8 mouse cellular contexts compared by ENCODE assay signal in genomic region chr11:96261323-96261890, GRCm38 (mm10). TPM values are rescaled to one million over a fixed set of nuclear protein-coding genes. Genes with fewer than 3 reads are reported as not detected.
DNase-seq lines count a peak whose midpoint lies in the region; ATAC-seq and TF ChIP-seq lines count a peak whose summit lies in the region.

No protein-coding gene starts in this region.

- no peak overlapping the region for H3K9ac ChIP-seq in forebrain, postnatal 0 days
- no peak overlapping the region for H3K9ac ChIP-seq in forebrain, embryonic 16.5 days (replicated peaks; ENCODE audit: low read depth, low read length)
- H3K9ac ChIP-seq in intestine, postnatal 0 days (ENCODE audit: low read depth, low read length) = no peak overlapping the region
- no peak overlapping the region for H3K9ac ChIP-seq in lung, postnatal 0 days (replicated peaks; ENCODE audit: low read depth)

- 1% methylated on average over 24 of the region's 24 CpGs for WGBS in forebrain, postnatal 0 days
- WGBS in forebrain, embryonic 16.5 days = 1% methylated on average over 24 of the region's 24 CpGs
- 3% methylated on average over 24 of the region's 24 CpGs for WGBS in intestine, postnatal 0 days
- WGBS in lung, postnatal 0 days = 2% methylated on average over 24 of the region's 24 CpGs
- WGBS in thymus, adult 2 months = 11% methylated on average over 24 of the region's 24 CpGs

- no peak overlapping the region for H3K4me2 ChIP-seq in forebrain, postnatal 0 days (ENCODE audit: low read depth)
- no peak overlapping the region for H3K4me2 ChIP-seq in forebrain, embryonic 16.5 days (ENCODE audit: low read length)
- H3K4me2 ChIP-seq in intestine, postnatal 0 days (replicated peaks; ENCODE audit: low read depth) = no peak overlapping the region
- H3K4me2 ChIP-seq in lung, postnatal 0 days (replicated peaks; ENCODE audit: low read depth, low read length) = no peak overlapping the region

- no peak overlapping the region for H3K27ac ChIP-seq in forebrain, postnatal 0 days (ENCODE audit: low read depth, low read length)
- H3K27ac ChIP-seq in forebrain, embryonic 16.5 days (ENCODE audit: low read length) = no peak overlapping the region
- no peak overlapping the region for H3K27ac ChIP-seq in intestine, postnatal 0 days (ENCODE audit: low read depth, low read length)
- H3K27ac ChIP-seq in lung, postnatal 0 days (ENCODE audit: low read length) = no peak overlapping the region
- no peak overlapping the region for H3K27ac ChIP-seq in thymus, adult 2 months (ENCODE audit: control insufficient read depth, insufficient read depth, low read length)

- H3K4me3 ChIP-seq in forebrain, postnatal 0 days (ENCODE audit: low read depth, low read length) = no peak overlapping the region
- H3K4me3 ChIP-seq in forebrain, embryonic 16.5 days (replicated peaks; ENCODE audit: low read length) = no peak overlapping the region
- no peak overlapping the region for H3K4me3 ChIP-seq in intestine, postnatal 0 days (ENCODE audit: low read depth, low read length)
- H3K4me3 ChIP-seq in lung, postnatal 0 days (ENCODE audit: low read depth, low read length) = no peak overlapping the region
- H3K4me3 ChIP-seq in thymus, adult 2 months (ENCODE audit: control insufficient read depth, insufficient read depth, low read length) = no peak overlapping the region

- DNase-seq in forebrain, postnatal 0 days = no peak
- peak; percentile 61 for DNase-seq in A20 (ENCODE audit: low read depth, low spot score)
- DNase-seq in adrenal gland, postnatal 14 days = peak; percentile 94
- DNase-seq in lung, postnatal 0 days (ENCODE audit: low spot score) = peak; percentile 85
- peak; percentile 65 for DNase-seq in thymus, adult 2 months
- no peak for DNase-seq in left cerebral cortex, postnatal 25 days (ENCODE audit: low spot score in 2 of 2)

- no peaks in the 10 kb centered on the region for H3K36me3 ChIP-seq in forebrain, postnatal 0 days (ENCODE audit: insufficient read depth)
- no peaks in the 10 kb centered on the region for H3K36me3 ChIP-seq in forebrain, embryonic 16.5 days (ENCODE audit: control insufficient read depth, insufficient read depth)
- H3K36me3 ChIP-seq in intestine, postnatal 0 days (ENCODE audit: control insufficient read depth, insufficient read depth) = no peaks in the 10 kb centered on the region
- H3K36me3 ChIP-seq in lung, postnatal 0 days (ENCODE audit: insufficient read depth, low read length) = no peaks in the 10 kb centered on the region
- H3K36me3 ChIP-seq in thymus, adult 2 months (ENCODE audit: control insufficient read depth, insufficient read depth, low read length) = no peaks in the 10 kb centered on the region

- no peak for ATAC-seq in forebrain, postnatal 0 days
- ATAC-seq in forebrain, embryonic 16.5 days = no peak
- no peak for ATAC-seq in intestine, postnatal 0 days
- peak; percentile 65 for ATAC-seq in lung, postnatal 0 days

- no peaks in the 10 kb centered on the region for H3K4me1 ChIP-seq in forebrain, postnatal 0 days (ENCODE audit: insufficient read depth)
- H3K4me1 ChIP-seq in forebrain, embryonic 16.5 days (replicated peaks; ENCODE audit: control insufficient read depth, insufficient read depth, low read length) = no peaks in the 10 kb centered on the region
- no peaks in the 10 kb centered on the region for H3K4me1 ChIP-seq in intestine, postnatal 0 days (replicated peaks; ENCODE audit: control insufficient read depth, insufficient read depth, low read length)
- no peaks in the 10 kb centered on the region for H3K4me1 ChIP-seq in lung, postnatal 0 days (ENCODE audit: insufficient read depth, low read depth, low read length)
- H3K4me1 ChIP-seq in thymus, adult 2 months (replicated peaks; ENCODE audit: control insufficient read depth, insufficient read depth, low read length) = no peaks in the 10 kb centered on the region

- no peaks in the 10 kb centered on the region for H3K9me3 ChIP-seq in forebrain, postnatal 0 days (ENCODE audit: low read length)
- H3K9me3 ChIP-seq in forebrain, embryonic 16.5 days (ENCODE audit: control insufficient read depth, low read length) = no peaks in the 10 kb centered on the region
- no peaks in the 10 kb centered on the region for H3K9me3 ChIP-seq in intestine, postnatal 0 days (ENCODE audit: control insufficient read depth)
- H3K9me3 ChIP-seq in lung, postnatal 0 days (ENCODE audit: low read length) = no peaks in the 10 kb centered on the region

- intact Hi-C loops in left cerebral cortex, postnatal 25 days (cut with DNase I) = loop anchor here (10.0 kb wide), 1 partner anchor 1117 kb away; the partner anchor contains the start of gene Dlx4

- no peak for TF ChIP-seq EP300 in lung, postnatal 0 days (IDR thresholded peaks at IDR 0.05)

- peak; percentile 61 for TF ChIP-seq CTCF in forebrain, postnatal 0 days (IDR thresholded peaks at IDR 0.05; ENCODE audit: low read depth)
- peak; percentile 87 for TF ChIP-seq CTCF in intestine, postnatal 0 days (IDR thresholded peaks at IDR 0.05; ENCODE audit: low read depth)
- TF ChIP-seq CTCF in lung, postnatal 0 days (IDR thresholded peaks at IDR 0.05) = peak; percentile 90
- peak; percentile 77; the same call in 1 of the 2 replicates for TF ChIP-seq CTCF in thymus, adult 2 months (IDR thresholded peaks at IDR 0.05; ENCODE audit: borderline replicate concordance, control insufficient read depth, extremely low read depth, insufficient read depth, low read length, poor library complexity)

- no peak for TF ChIP-seq POLR2A in thymus, adult 2 months (IDR thresholded peaks at IDR 0.05; ENCODE audit: control insufficient read depth, extremely low read depth, insufficient read depth, low read length, poor library complexity)

- peaks cover 98% of the 10 kb centered on the region for H3K27me3 ChIP-seq in forebrain, postnatal 0 days (ENCODE audit: insufficient read depth, low read length)
- H3K27me3 ChIP-seq in forebrain, embryonic 16.5 days (replicated peaks; ENCODE audit: control insufficient read depth, insufficient read depth, low read length) = peaks cover 97% of the 10 kb centered on the region
- peaks cover 97% of the 10 kb centered on the region for H3K27me3 ChIP-seq in intestine, postnatal 0 days (replicated peaks; ENCODE audit: control insufficient read depth, insufficient read depth, low read length)
- H3K27me3 ChIP-seq in lung, postnatal 0 days (replicated peaks; ENCODE audit: insufficient read depth, low read length) = peaks cover 76% of the 10 kb centered on the region
- H3K27me3 ChIP-seq in thymus, adult 2 months (ENCODE audit: control insufficient read depth, insufficient read depth, low read length) = peaks cover 19% of the 10 kb centered on the region; the same call in 1 of the 2 replicates

RNA-seq across cellular contexts. Expression of gene Hoxb9, which starts 9.8 kb away (rescaled TPM):
- not detected in 2 replicates for total RNA-seq in forebrain, postnatal 0 days (2014; rRNA removed)
- not detected in 2 replicates for polyA plus RNA-seq in forebrain, postnatal 0 days (2015; fragmentation: Nextera tagmentation; extraction: Ambion mirVana)
- polyA plus RNA-seq in forebrain, embryonic 16.5 days (2015; fragmentation: Nextera tagmentation; extraction: Ambion mirVana) = not detected in 2 replicates
- total RNA-seq in adrenal gland, postnatal 14 days (2021) = 99.3 and 156 TPM in 2 replicates
- polyA plus RNA-seq in intestine, postnatal 0 days (2015; fragmentation: Nextera tagmentation; extraction: Ambion mirVana) = 0.37 and 1.5 TPM in 2 replicates
- polyA plus RNA-seq in lung, postnatal 0 days (2015; fragmentation: Nextera tagmentation; extraction: Ambion mirVana) = not detected in 2 replicates
- polyA plus RNA-seq in thymus, adult 2 months (2012; rRNA removed) = 0.09 and 0.22 TPM in 2 replicates
- total RNA-seq in left cerebral cortex, postnatal 25 days (2021) = not detected

RNA-seq across cellular contexts. Expression of gene Hoxb8, which starts 20.3 kb away (rescaled TPM):
- total RNA-seq in forebrain, postnatal 0 days (2014; rRNA removed) = not detected in 2 replicates
- polyA plus RNA-seq in forebrain, postnatal 0 days (2015; fragmentation: Nextera tagmentation; extraction: Ambion mirVana) = not detected in 2 replicates
- not detected in 2 replicates for polyA plus RNA-seq in forebrain, embryonic 16.5 days (2015; fragmentation: Nextera tagmentation; extraction: Ambion mirVana)
- total RNA-seq in adrenal gland, postnatal 14 days (2021) = 56.7 and 59.4 TPM in 2 replicates
- polyA plus RNA-seq in intestine, postnatal 0 days (2015; fragmentation: Nextera tagmentation; extraction: Ambion mirVana) = 1.0 and 1.1 TPM in 2 replicates
- polyA plus RNA-seq in lung, postnatal 0 days (2015; fragmentation: Nextera tagmentation; extraction: Ambion mirVana) = 0.23 and 0.35 TPM in 2 replicates
- 0.09 and 0.20 TPM in 2 replicates for polyA plus RNA-seq in thymus, adult 2 months (2012; rRNA removed)
- total RNA-seq in left cerebral cortex, postnatal 25 days (2021) = not detected

RNA-seq across cellular contexts. Expression of gene Hoxb7, which starts 25.0 kb away (rescaled TPM):
- not detected in 2 replicates for total RNA-seq in forebrain, postnatal 0 days (2014; rRNA removed)
- not detected in 2 replicates for polyA plus RNA-seq in forebrain, postnatal 0 days (2015; fragmentation: Nextera tagmentation; extraction: Ambion mirVana)
- polyA plus RNA-seq in forebrain, embryonic 16.5 days (2015; fragmentation: Nextera tagmentation; extraction: Ambion mirVana) = not detected in 2 replicates
- 34.3 and 37.8 TPM in 2 replicates for total RNA-seq in adrenal gland, postnatal 14 days (2021)
- 7.6 and 8.5 TPM in 2 replicates for polyA plus RNA-seq in intestine, postnatal 0 days (2015; fragmentation: Nextera tagmentation; extraction: Ambion mirVana)
- 1.3 and 1.9 TPM in 2 replicates for polyA plus RNA-seq in lung, postnatal 0 days (2015; fragmentation: Nextera tagmentation; extraction: Ambion mirVana)
- 0.09 TPM in 1 of 2 replicates, not detected in the other for polyA plus RNA-seq in thymus, adult 2 months (2012; rRNA removed)
- total RNA-seq in left cerebral cortex, postnatal 25 days (2021) = not detected

RNA-seq across cellular contexts. Expression of gene Hoxb6, which starts 30.9 kb away (rescaled TPM):
- not detected in 2 replicates for total RNA-seq in forebrain, postnatal 0 days (2014; rRNA removed)
- polyA plus RNA-seq in forebrain, postnatal 0 days (2015; fragmentation: Nextera tagmentation; extraction: Ambion mirVana) = not detected in 2 replicates
- polyA plus RNA-seq in forebrain, embryonic 16.5 days (2015; fragmentation: Nextera tagmentation; extraction: Ambion mirVana) = not detected in 2 replicates
- total RNA-seq in adrenal gland, postnatal 14 days (2021) = 35.7 and 39.8 TPM in 2 replicates
- polyA plus RNA-seq in intestine, postnatal 0 days (2015; fragmentation: Nextera tagmentation; extraction: Ambion mirVana) = 5.7 and 6.4 TPM in 2 replicates
- polyA plus RNA-seq in lung, postnatal 0 days (2015; fragmentation: Nextera tagmentation; extraction: Ambion mirVana) = 7.3 and 7.4 TPM in 2 replicates
- polyA plus RNA-seq in thymus, adult 2 months (2012; rRNA removed) = 0.18 and 0.50 TPM in 2 replicates
- total RNA-seq in left cerebral cortex, postnatal 25 days (2021) = not detected

RNA-seq across cellular contexts. Expression of gene Hoxb5, which starts 41.7 kb away (rescaled TPM):
- total RNA-seq in forebrain, postnatal 0 days (2014; rRNA removed) = not detected in 2 replicates
- not detected in 2 replicates for polyA plus RNA-seq in forebrain, postnatal 0 days (2015; fragmentation: Nextera tagmentation; extraction: Ambion mirVana)
- polyA plus RNA-seq in forebrain, embryonic 16.5 days (2015; fragmentation: Nextera tagmentation; extraction: Ambion mirVana) = not detected in 2 replicates
- 17.1 and 18.7 TPM in 2 replicates for total RNA-seq in adrenal gland, postnatal 14 days (2021)
- 14.7 and 15.8 TPM in 2 replicates for polyA plus RNA-seq in intestine, postnatal 0 days (2015; fragmentation: Nextera tagmentation; extraction: Ambion mirVana)
- polyA plus RNA-seq in lung, postnatal 0 days (2015; fragmentation: Nextera tagmentation; extraction: Ambion mirVana) = 16.8 and 17.3 TPM in 2 replicates
- 0.18 and 0.22 TPM in 2 replicates for polyA plus RNA-seq in thymus, adult 2 months (2012; rRNA removed)
- not detected for total RNA-seq in left cerebral cortex, postnatal 25 days (2021)

Comparison
In these comparisons a context has a peak if more than half of its experiments do, and no peak if none do; other contexts are left out.
1. DNase-seq: peak in A20 (single experiment), adrenal gland, postnatal 14 days (single experiment), lung, postnatal 0 days (single experiment) and thymus, adult 2 months (single experiment); none in forebrain, postnatal 0 days (single experiment) and left cerebral cortex, postnatal 25 days (0 of 2).
2. Peak in every context shown above with its lines, with median percentiles within 50 percentile points of each other: CTCF ChIP-seq.